Mouse (Mus musculus) lung, postnatal 0 days (tissue): ENCODE results near the gene Fbxo33. TPM values are rescaled to one million over a fixed set of nuclear protein-coding genes. Genes with fewer than 3 reads are reported as not detected.

ENCODE experiments used
- ATAC-seq: fragments of 200-750 bp; cut with Nextera tagmentation; 2 replicates; pipeline ENCODE4 v1.8.0; 2017; ENCODE audit warnings: moderate library complexity
- DNase-seq: peaks from one replicate; pipeline ENCODE4 v3.0.0-alpha.2; 2016; ENCODE audit warnings: low spot score
- H3K27ac ChIP-seq: fragments of 300-500 bp; sonication (generic); 2 replicates; pipeline ENCODE4 v1.5.1; 2014; ENCODE audit warnings: antibody characterized with exemption, mild to moderate bottlenecking, low read length, mixed read lengths
- H3K27me3 ChIP-seq: fragments of 300-500 bp; sonication (generic); replicated peaks from 2 replicates; pipeline ENCODE4 v1.6.1; 2014; ENCODE audit warnings: low read length, mixed read lengths; ENCODE audit not compliant: insufficient read depth
- H3K36me3 ChIP-seq: fragments of 300-500 bp; sonication (generic); 2 replicates; pipeline ENCODE4 v1.6.1; 2014; ENCODE audit warnings: low read length, mixed read lengths; ENCODE audit not compliant: insufficient read depth
- H3K4me1 ChIP-seq: fragments of 300-500 bp; sonication (generic); 2 replicates; pipeline ENCODE4 v1.6.1; 2014; ENCODE audit warnings: antibody characterized with exemption, low read depth, low read length, mixed read lengths; ENCODE audit not compliant: insufficient read depth
- H3K4me2 ChIP-seq: fragments of 300-500 bp; sonication (generic); replicated peaks from 2 replicates; pipeline ENCODE4 v1.6.1; 2014; ENCODE audit warnings: low read depth, mild to moderate bottlenecking, low read length, moderate library complexity, mixed read lengths
- H3K4me3 ChIP-seq: fragments of 300-500 bp; sonication (generic); 2 replicates; pipeline ENCODE4 v1.5.1; 2014; ENCODE audit warnings: low read depth, low read length
- H3K9ac ChIP-seq: fragments of 300-500 bp; sonication (generic); replicated peaks from 2 replicates; pipeline ENCODE4 v1.6.1; 2014; ENCODE audit warnings: low read depth, mild to moderate bottlenecking
- H3K9me3 ChIP-seq: fragments of 300-500 bp; sonication (generic); 2 replicates; pipeline ENCODE4 v1.6.1; 2016; ENCODE audit warnings: low read length, mixed read lengths
- CTCF ChIP-seq: IDR thresholded peaks from 2 replicates; pipeline ENCODE4 v1.5.1; 2016; ENCODE audit warnings: antibody characterized with exemption, mild to moderate bottlenecking
- EP300 ChIP-seq: IDR thresholded peaks from 2 replicates; pipeline ENCODE4 v1.6.1; 2016; ENCODE audit warnings: antibody characterized with exemption, mild to moderate bottlenecking, control low read depth
- WGBS: fragments of 180-500 bp; shearing (Covaris S2); extraction: QIAGEN DNeasy Blood & Tissue Kit; methylation state at CpG from one replicate; pipeline ENCODE4 v1.1.7; 2014; 5-methylcytosine and 5-hydroxymethylcytosine counted together
- polyA plus RNA-seq: library from polyadenylated mRNA; unstranded; fragments of >200 nt; fragmentation: Nextera tagmentation; extraction: Ambion mirVana; gene quantifications from 2 replicates; pipeline ENCODE4 v1.2.1, GENCODE M21; 2015

Gene Fbxo33
- polyA plus RNA-seq, 1 experiment from 2014 or later: 11.7 TPM

DNA sequence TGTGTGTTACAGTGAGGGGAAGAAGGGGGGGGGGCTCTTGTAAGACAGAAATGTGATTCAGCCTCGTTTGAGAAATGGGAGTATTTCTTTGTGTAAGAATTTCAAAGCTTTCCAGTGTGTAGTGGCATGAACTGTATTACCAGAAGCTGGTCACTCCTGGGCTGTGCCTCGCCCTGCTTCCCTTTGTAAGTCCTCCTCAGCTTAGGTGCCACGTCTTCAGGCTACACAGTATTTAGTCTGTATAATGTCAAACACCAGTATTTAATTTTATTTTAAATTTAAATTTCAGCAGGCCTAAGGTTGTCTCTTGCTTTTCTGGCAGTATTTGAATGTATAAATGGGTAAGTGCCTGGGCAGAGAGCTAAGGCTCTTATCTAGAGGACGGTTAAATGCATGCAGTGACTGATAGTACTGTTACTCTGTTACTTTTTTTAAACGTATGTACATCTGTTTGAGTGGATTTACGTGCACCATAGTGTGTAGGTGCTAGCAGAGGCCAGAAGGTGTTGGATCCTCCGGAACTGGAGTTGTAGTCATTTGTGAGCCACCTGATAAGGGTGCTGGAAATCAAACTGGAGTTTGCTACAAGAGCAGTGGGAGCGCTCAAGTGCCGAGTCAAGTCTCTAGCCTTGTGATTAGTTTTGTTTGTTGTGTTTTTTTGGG lies 25.1 kb downstream of the Fbxo33 start:
- H3K4me3 ChIP-seq: no peak overlapping the region
- ATAC-seq: no peak
- no peaks in the 10 kb centered on the region; the same call in 1 of the 2 replicates for H3K36me3 ChIP-seq
- H3K4me2 ChIP-seq: no peak overlapping the region
- no peaks in the 10 kb centered on the region for H3K27me3 ChIP-seq
- no peak for TF ChIP-seq CTCF
- TF ChIP-seq EP300: no peak
- H3K9me3 ChIP-seq: no peaks in the 10 kb centered on the region
- 57% methylated on average over 9 of the region's 9 CpGs for WGBS
- no peak for DNase-seq
- H3K27ac ChIP-seq: no peak overlapping the region
- H3K9ac ChIP-seq: no peak overlapping the region
- no peaks in the 10 kb centered on the region for H3K4me1 ChIP-seq

DNA sequence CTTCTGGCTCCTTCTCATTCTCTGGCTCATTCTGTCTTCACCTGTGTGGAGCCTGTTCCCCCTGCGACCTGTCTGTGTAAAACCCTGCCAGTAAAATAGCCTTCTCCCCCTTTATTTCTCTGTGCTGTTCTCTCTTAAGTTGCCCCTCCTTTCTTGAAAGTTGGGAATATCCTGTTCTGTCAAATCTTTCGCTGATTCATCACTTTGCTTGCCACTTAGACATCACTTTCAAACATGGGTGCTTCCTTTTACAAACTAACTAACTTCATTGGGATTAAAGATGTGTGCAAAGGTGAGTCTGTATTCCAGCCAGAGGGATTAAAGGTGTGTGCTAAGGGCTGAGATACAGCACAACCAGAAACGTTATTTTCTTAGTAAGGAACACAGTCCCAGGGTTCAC lies 25.9 kb downstream of the Fbxo33 start:
- no peaks in the 10 kb centered on the region for H3K4me1 ChIP-seq
- no peak overlapping the region for H3K27ac ChIP-seq
- H3K36me3 ChIP-seq: no peaks in the 10 kb centered on the region; the same call in 1 of the 2 replicates
- no peak overlapping the region for H3K4me3 ChIP-seq
- ATAC-seq (no peak), DNase-seq (no peak)
- H3K9me3 ChIP-seq: no peaks in the 10 kb centered on the region
- no peak overlapping the region for H3K9ac ChIP-seq
- 72% methylated on average over 3 of the region's 3 CpGs for WGBS
- TF ChIP-seq EP300 (no peak), CTCF (no peak)
- H3K27me3 ChIP-seq: no peaks in the 10 kb centered on the region
- H3K4me2 ChIP-seq: no peak overlapping the region

DNA sequence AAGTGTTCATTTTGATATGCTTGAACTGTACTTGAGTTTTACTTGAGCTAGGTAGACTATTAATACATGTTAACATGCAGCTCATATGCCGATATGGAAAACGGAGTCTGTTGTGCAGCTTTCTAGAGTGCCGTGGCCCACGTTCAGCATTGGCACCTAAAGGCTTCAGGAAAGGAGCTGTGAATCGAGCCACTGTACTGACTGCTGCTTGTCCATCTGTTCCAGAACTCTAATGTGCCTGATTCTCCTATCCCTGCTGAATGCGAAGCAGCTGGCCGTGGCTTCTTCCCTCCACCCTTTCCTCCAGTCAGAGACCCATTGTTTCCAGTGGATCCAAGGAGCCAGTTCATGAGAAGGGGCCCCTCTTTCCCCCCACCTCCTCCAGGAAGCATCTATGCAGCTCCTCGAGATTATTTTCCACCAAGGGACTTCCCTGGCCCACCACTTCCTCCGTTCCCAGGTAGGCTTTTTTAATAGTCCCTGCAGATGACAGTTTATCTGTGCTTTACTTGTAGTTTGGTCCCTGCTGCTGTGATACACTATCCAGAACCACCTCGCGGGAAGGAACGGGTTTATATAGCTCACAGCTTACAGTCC lies 31.3 kb downstream of the Fbxo33 start:
- Histone ChIP-seq H3K27me3 (no peaks in the 10 kb centered on the region), H3K9me3 (no peaks in the 10 kb centered on the region), H3K9ac (no peak overlapping the region), H3K36me3 (peaks cover 38% of the 10 kb centered on the region; the same call in 1 of the 2 replicates), H3K27ac (no peak overlapping the region), H3K4me2 (no peak overlapping the region), H3K4me1 (no peaks in the 10 kb centered on the region), H3K4me3 (no peak overlapping the region)
- ATAC-seq: no peak
- no peak for DNase-seq
- 82% methylated on average over 12 of the region's 12 CpGs for WGBS
- no peak for TF ChIP-seq CTCF
- TF ChIP-seq EP300: no peak

DNA sequence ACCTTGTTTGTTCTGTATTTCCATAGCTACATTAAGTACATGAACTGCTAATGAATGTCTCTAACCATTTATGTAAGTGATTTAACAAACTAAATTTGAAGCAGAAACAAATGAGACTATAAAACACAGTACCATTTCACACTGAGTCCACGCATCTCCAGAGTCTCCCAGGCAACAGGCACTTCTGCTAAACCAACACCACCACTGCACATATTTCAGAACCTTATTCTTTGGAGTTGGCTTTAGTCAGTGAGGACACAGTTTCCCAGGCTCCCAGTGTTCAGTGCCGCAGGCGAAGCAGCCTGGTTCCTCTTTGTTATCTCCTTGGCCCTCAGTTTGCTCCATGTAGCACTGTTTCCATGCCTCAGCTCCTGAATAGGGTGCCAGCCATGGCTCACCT lies 41.7 kb downstream of the Fbxo33 start:
- no peaks in the 10 kb centered on the region for H3K9me3 ChIP-seq
- DNase-seq: no peak
- H3K9ac ChIP-seq: no peak overlapping the region
- H3K27me3 ChIP-seq: no peaks in the 10 kb centered on the region
- peaks cover 28% of the 10 kb centered on the region for H3K36me3 ChIP-seq
- no peak overlapping the region for H3K27ac ChIP-seq
- TF ChIP-seq CTCF (no peak), EP300 (no peak)
- H3K4me2 ChIP-seq: no peak overlapping the region
- no peak for ATAC-seq
- H3K4me1 ChIP-seq: no peaks in the 10 kb centered on the region
- 95% methylated on average over 3 of the region's 3 CpGs for WGBS
- no peak overlapping the region for H3K4me3 ChIP-seq

DNA sequence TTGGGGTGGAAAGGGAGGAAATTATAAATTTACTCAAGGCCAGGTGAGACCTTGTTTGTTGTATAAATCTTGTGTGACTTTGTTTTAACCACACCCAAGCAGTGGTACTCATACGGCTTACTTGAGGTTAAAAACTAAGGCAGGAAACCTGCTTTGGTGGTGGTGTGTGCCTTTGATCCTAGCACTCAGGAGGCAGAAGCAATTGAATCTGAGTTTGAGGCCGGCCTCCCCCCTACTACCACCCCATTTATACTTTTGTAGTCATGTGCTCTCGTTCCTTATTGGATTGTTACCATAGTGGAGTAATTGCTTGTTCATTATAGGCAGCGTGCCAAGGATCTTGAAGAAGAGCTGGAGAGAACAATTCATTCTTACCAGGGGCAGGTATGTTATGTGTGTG lies 49.6 kb downstream of the Fbxo33 start:
- Histone ChIP-seq H3K9ac (no peak overlapping the region), H3K36me3 (peaks cover 20% of the 10 kb centered on the region; the same call in 1 of the 2 replicates), H3K9me3 (no peaks in the 10 kb centered on the region), H3K4me1 (no peaks in the 10 kb centered on the region), H3K4me2 (no peak overlapping the region), H3K27me3 (no peaks in the 10 kb centered on the region), H3K4me3 (no peak overlapping the region), H3K27ac (no peak overlapping the region)
- ATAC-seq: no peak
- WGBS: 78% methylated on average over 4 of the region's 4 CpGs
- no peak for TF ChIP-seq CTCF
- no peak for TF ChIP-seq EP300
- DNase-seq: no peak

DNA sequence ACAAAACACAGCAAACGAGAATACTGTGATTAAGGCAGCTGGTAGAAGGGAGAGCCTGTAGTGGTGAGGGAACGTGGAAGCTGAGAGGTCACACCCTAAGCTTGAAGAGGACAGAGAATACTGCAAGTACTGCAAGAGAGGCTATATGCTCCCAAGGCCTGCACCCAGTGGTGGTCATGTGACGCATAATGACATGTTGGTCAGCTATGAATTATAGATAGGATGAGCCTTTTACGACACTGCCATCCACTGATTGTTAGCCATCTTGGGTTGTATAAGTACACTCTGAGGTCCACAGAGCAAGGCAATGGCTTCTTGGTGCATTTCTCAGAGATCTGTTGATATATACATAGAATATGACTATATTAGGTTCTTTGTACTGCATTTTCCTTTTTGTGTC lies 53.0 kb downstream of the Fbxo33 start:
- TF ChIP-seq CTCF (no peak), EP300 (no peak)
- Histone ChIP-seq H3K9ac (no peak overlapping the region), H3K4me3 (no peak overlapping the region), H3K4me2 (no peak overlapping the region), H3K4me1 (no peaks in the 10 kb centered on the region), H3K9me3 (no peaks in the 10 kb centered on the region), H3K27ac (no peak overlapping the region), H3K36me3 (peaks cover 38% of the 10 kb centered on the region), H3K27me3 (no peaks in the 10 kb centered on the region)
- 92% methylated on average over 4 of the region's 4 CpGs for WGBS
- no peak for DNase-seq
- ATAC-seq: no peak
